Mouse (Mus musculus) liver, postnatal 0 days (tissue): ENCODE measurements at regions not wholly inside any gene's neighbourhood (a gene's known extent, or its start where the extent isn't known, plus 50 kb on each side); places are given as distances from the start of the nearest gene placed in this dataset.

ENCODE experiments used
- CTCF ChIP-seq: sonication (generic); IDR thresholded peaks from 2 replicates; pipeline ENCODE4 v1.5.1; 2016; ENCODE audit warnings: antibody characterized with exemption, low read depth
- EP300 ChIP-seq: IDR thresholded peaks from 2 replicates; pipeline ENCODE4 v1.6.1; 2016; ENCODE audit warnings: antibody characterized with exemption, low read depth, mild to moderate bottlenecking

DNA sequence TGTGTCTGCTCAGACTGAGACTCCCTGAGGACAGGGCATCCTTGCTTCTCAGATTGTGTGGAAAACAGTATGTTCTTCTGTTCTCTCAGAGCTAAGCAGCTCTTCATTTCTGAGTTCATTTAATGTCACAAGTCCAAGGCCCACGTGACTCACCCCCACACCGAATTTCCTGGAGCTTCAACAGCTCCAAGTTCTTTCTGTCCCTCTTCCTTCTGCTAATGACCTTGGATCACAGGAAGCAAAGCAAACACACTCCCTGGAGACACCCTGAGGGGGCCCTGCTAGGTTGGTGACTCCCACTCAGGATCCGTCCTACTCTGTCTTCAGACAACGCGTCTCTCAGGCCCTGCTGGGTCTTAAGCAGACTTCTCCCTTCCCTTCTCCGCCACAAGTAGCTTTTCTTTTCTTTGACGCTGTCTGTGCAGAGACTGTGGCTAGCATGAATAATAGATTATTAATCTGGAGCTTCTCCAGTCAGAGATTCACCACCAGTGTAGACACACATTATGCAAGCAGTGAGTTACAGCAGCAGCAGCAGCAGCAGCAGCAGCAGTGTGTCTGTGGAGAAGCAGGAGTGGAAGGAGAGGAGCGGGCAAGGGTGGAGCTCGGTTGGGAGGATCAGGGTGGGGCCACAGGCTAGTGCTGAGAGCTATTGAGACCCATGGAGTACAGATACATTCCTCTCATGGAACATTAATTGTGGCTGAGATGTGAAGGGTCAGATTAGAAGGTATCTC is 115.4 kb upstream of the Lrfn2 start:
- TF ChIP-seq CTCF (no peak), EP300 (no peak)
